Mouse (Mus musculus) bone marrow macrophage, adult 2 months (primary cell): Measurements from ENCODE around the gene Kcp. TPM values are rescaled to one million over a fixed set of nuclear protein-coding genes. Genes with fewer than 3 reads are reported as not detected.

ENCODE experiments used
- H3K27ac ChIP-seq: 2 replicates; pipeline ENCODE4 v1.5.1; 2012; ENCODE audit warnings: low read depth, low read length; ENCODE audit not compliant: insufficient read depth
- H3K4me1 ChIP-seq: 2 replicates; pipeline ENCODE4 v1.6.1; 2012; ENCODE audit warnings: low read length; ENCODE audit not compliant: control insufficient read depth, insufficient read depth
- H3K4me3 ChIP-seq: 2 replicates; pipeline ENCODE4 v1.5.1; 2012; ENCODE audit warnings: mild to moderate bottlenecking, low read length, moderate library complexity; ENCODE audit not compliant: insufficient read depth
- CTCF ChIP-seq: IDR thresholded peaks from 2 replicates; pipeline ENCODE4 v1.5.1; 2012; ENCODE audit warnings: low read depth, mild to moderate bottlenecking, low read length, moderate library complexity
- POLR2A ChIP-seq: IDR thresholded peaks from 2 replicates; pipeline ENCODE4 v1.6.1; 2012; ENCODE audit warnings: mild to moderate bottlenecking, low read depth, low read length, borderline replicate concordance
- polyA plus RNA-seq: library from polyadenylated mRNA; stranded (reverse); fragments of >200 nt; gene quantifications from 2 replicates; pipeline ENCODE4 v1.2.4, GENCODE M21; 2012; ENCODE audit not compliant: missing spikeins, insufficient read depth, insufficient read length

Kcp gene
- polyA plus RNA-seq, 1 experiment = 0.40 TPM

DNA sequence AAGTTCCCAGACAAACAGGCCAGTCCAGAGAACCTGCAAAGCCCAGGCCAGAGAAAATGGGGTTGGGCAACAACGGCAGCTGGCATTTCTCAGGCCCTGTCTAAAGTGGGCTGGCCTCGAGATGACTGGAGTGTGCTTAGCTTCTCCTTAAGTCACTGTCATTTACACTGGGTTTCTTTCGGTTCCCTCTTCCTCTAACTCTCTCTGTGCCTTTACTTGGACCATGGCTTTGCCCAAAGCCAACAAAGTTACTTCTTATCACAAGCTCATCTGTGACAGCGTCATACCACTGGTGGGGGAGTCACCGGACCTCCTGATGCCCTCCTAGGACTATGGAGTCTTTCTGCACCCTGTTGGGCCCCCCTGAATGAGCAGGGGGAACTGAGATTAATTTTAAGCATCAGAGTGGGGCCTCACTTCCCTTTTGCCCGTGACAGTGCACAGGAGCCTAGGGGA lies 16.3 kb upstream of the Kcp start:
- Histone ChIP-seq H3K4me3 (no peak overlapping the region), H3K4me1 (peaks cover 30% of the 10 kb centered on the region), H3K27ac (peak overlapping the region; percentile 92)
- TF ChIP-seq CTCF = no peak
- no peak for TF ChIP-seq POLR2A

- Histone ChIP-seq H3K4me3 (peak overlapping the region; percentile 39), H3K27ac (peak overlapping the region; percentile 92), H3K4me1 (peaks cover 30% of the 10 kb centered on the region)
- TF ChIP-seq POLR2A = no peak
- no peak for TF ChIP-seq CTCF
These were observed 15.7 kb upstream of the Kcp start for GRCm38 (mm10) chr6:29523301-29524033.

DNA sequence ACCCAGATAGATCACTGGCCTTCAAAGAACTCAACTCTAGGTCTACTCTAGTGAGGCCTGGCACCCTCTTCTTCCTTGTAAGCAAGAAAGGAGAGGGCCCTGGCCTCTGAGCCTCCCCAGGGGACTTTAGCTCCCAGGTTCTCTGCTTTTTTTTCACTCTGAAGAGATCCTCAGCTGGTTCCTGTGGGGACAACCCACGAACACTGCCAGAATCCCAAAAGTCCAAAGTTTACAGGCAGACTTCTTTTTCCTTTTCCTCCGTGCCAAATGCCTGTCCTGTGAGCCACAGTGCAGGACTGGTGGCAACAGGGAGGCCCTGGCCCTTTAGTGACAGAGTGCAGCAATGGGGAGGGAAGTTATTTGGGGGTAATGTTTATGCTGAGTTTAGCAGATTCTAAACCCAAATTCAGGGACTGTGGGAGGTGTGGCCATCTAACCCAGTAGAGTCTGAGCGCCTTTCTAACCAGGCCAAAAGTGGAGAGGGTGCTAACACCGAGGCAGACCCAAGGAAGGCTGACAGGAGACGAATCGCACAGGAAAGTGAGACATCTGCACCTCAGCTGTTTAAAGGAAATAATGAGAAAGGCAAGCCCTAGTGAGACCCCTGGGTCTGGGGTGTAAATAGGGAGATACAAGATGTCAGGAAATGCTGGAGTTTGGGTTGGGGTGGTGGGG lies 15.0 kb upstream of the Kcp start:
- TF ChIP-seq CTCF = peak; percentile 6; the same call in 1 of the 2 replicates
- TF ChIP-seq POLR2A = no peak
- Histone ChIP-seq H3K27ac (peak overlapping the region; percentile 92), H3K4me3 (peak overlapping the region; percentile 39), H3K4me1 (peaks cover 30% of the 10 kb centered on the region)

GRCm38 (mm10) chr6:29517139-29517538 lies 9.4 kb upstream of the Kcp start:
- Histone ChIP-seq H3K4me3 (no peak overlapping the region), H3K4me1 (peaks cover 11% of the 10 kb centered on the region), H3K27ac (no peak overlapping the region)
- peak; percentile 64 for TF ChIP-seq CTCF
- no peak for TF ChIP-seq POLR2A

GRCm38 (mm10) chr6:29513284-29513683 lies 5.5 kb upstream of the Kcp start:
- Histone ChIP-seq H3K27ac (no peak overlapping the region), H3K4me3 (no peak overlapping the region), H3K4me1 (peaks cover 9% of the 10 kb centered on the region)
- no peak for TF ChIP-seq POLR2A
- no peak for TF ChIP-seq CTCF

DNA sequence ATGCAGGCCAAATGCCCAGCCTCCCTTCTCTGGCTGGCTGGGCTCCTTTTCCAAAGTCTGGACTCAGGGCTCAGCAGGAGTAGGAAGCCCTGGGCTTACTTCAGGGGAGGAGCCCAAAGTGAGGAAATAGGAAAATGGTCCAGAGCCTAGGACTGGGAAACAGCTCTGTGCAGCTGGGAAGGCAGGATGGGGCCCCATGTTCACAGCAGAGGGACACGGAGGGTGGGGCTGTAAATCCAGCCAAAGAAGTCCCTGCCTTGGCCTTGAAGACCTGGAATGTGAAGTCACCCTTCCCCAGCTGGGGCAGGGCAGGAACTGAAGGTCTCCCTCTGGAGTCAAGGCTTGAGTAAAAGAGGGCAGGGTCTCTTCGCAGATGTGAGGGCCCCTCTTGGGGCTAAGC lies 1.3 kb upstream of the Kcp start:
- peaks cover 5% of the 10 kb centered on the region for H3K4me1 ChIP-seq
- TF ChIP-seq CTCF (no peak), POLR2A (no peak)
- no peak overlapping the region for H3K4me3 ChIP-seq

GRCm38 (mm10) chr6:29506834-29507233 lies 918 bp downstream of the Kcp start:
- Histone ChIP-seq H3K4me3 (no peak overlapping the region), H3K27ac (no peak overlapping the region), H3K4me1 (no peaks in the 10 kb centered on the region)
- TF ChIP-seq CTCF = no peak
- TF ChIP-seq POLR2A = no peak

More for the DNA sequence above, 1.3 kb upstream of the Kcp start:
- no peak overlapping the region for H3K27ac ChIP-seq

- TF ChIP-seq POLR2A = no peak
- no peak for TF ChIP-seq CTCF
- Histone ChIP-seq H3K4me3 (no peak overlapping the region), H3K27ac (no peak overlapping the region), H3K4me1 (no peaks in the 10 kb centered on the region)
These were observed 2.3 kb downstream of the Kcp start for GRCm38 (mm10) chr6:29505493-29505892.

GRCm38 (mm10) chr6:29501599-29501998 lies 6.2 kb downstream of the Kcp start:
- Histone ChIP-seq H3K4me1 (no peaks in the 10 kb centered on the region), H3K4me3 (no peak overlapping the region), H3K27ac (no peak overlapping the region)
- TF ChIP-seq CTCF (no peak), POLR2A (no peak)

- Histone ChIP-seq H3K4me1 (no peaks in the 10 kb centered on the region), H3K27ac (no peak overlapping the region), H3K4me3 (no peak overlapping the region)
- TF ChIP-seq POLR2A = no peak
These were observed 6.9 kb downstream of the Kcp start for GRCm38 (mm10) chr6:29500810-29501209.

- H3K4me1 ChIP-seq = no peaks in the 10 kb centered on the region
- TF ChIP-seq POLR2A (no peak), CTCF (no peak)
- H3K4me3 ChIP-seq = no peak overlapping the region
- H3K27ac ChIP-seq = no peak overlapping the region
These were observed 7.6 kb downstream of the Kcp start for GRCm38 (mm10) chr6:29500177-29500576.
